Mouse (Mus musculus) thymus, postnatal 4 days (tissue): Measurements from ENCODE around the gene 6430548M08Rik.

Experiments used
- DNase-seq: peaks from one replicate; pipeline ENCODE4 v3.0.0; 2021

The 6430548M08Rik gene

DNA sequence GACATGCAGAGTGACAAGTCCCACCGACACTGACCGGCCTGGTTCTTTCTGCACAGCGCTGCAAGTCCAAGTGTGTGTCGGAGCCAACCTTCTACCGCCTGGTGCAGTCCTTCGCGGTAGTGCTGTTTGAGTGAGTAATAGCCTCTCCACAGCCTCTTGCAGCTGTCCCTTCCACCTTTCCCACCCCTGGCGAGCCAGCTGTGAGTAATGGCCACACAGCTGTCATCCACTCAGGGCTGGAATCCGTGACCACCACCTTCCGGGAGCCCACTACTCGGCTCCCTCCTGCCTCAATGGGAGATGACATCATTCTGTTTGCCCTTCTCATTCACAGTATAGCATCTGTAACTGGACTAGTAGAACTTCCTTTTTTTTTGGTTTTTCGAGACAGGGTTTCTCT is 36.1 kb downstream of the 6430548M08Rik start:
- no peak for DNase-seq

DNA sequence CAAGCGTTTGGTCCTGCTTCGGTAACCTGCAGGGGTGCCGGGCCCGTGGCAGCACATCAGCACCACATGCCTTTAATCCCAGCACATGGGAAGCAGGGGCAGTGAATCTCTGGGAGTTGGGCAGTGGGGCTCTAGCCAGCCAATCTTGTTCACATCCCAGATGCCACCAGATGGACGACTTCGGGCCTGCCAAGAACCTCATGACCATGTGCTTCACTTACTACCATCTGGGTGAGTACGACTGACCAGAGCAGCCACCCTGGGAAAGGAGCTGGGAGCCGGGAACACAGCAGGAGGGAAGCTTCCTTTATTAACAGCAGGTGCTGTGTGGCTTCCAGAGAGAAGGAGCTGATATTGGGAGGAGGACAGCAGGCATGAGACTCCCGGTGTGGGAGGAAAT is 37.2 kb downstream of the 6430548M08Rik start:
- no peak for DNase-seq

DNA sequence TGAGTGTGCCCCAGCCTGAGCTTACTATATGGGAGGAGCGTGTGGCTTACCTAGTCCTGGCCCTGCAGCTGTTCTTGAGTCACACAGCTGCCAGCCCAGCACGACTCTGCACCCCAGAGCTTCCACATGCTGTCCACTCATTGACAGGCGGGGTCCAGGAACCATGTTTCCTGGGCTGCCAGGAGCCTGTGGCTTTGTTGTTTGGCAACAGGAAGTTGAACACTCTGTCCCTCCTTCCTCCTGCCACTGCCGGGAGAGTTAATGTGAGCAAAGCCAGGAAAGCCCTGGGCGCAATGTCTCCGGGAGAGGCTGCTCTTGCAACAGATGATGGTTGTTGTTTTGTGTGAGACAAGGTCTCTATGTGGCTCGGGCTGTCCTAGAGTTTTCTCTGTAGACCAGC is 38.7 kb downstream of the 6430548M08Rik start:
- peak; percentile 20 for DNase-seq

DNA sequence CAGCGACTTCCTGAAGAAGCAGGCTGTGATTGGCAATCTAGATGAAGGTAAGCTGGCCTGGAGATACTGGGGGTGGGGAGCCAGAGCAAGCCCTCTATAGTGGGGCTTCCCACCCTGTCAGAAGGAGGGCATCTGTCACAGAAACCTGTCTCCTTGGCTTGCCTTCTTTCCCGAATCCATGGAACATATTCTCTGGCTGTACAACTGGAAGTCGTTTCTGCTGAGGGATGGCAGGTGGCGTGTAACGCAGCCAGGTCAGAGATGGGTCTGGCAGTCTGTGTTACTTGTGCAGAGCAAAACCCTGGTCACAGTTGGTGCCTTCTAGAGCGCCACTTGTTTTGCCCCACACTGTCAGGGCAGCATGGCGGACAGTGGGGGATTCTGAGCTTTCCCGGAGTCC is 46.4 kb downstream of the 6430548M08Rik start:
- no peak for DNase-seq

DNA sequence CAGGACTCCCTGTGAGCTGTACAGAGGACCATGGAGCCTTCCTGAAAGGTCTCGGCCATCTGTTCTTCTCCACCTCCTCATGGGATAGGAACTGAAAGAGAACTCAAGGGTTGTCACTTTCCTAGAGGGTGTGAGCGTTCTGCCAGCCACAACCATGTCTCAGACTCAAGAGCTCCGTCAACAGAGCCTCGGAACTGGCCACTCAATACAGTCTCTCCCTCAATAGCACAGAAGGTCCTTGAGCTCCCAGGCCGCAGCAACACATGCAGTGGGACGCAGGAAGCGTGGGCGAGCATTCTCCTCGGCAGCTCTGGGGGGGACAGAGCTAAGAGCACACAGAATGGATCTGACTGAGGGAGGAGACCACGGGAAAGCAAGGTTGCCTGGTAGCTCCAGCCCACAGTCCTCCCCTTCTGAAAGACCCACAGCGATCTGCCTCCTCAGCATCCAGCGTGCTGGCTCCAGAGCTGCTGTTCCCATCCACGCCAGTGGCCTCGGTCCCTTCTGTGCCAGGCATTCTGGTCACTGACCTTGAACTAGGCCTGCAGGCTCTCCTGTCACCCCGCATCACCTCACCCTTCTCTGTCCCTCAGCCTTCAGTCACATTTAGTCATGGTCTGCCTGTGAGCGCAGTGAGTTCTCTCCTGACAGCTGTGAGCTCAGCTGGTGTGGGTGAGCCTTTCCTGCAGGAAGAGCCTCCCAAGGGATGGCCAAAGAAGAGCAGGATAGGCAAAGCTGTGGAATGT is 47.9 kb downstream of the 6430548M08Rik start:
- DNase-seq = no peak

DNA sequence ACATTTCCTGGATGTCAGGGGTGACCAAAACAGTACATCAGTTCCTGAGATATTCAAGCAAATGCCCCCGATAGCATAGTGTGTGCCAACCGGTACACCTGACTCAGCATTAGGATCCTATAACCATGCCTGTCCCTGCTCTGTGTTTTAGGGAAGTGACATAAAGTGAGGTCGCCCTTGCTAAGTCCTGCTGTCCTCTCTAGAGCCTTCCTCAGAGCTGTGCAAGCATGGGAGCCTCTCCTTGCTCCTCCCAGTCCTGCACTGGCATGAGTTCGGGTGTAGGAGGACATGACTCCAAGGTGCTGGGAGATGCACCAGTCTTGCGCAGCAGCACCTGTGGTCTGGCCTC is 48.4 kb downstream of the 6430548M08Rik start:
- DNase-seq = no peak

DNA sequence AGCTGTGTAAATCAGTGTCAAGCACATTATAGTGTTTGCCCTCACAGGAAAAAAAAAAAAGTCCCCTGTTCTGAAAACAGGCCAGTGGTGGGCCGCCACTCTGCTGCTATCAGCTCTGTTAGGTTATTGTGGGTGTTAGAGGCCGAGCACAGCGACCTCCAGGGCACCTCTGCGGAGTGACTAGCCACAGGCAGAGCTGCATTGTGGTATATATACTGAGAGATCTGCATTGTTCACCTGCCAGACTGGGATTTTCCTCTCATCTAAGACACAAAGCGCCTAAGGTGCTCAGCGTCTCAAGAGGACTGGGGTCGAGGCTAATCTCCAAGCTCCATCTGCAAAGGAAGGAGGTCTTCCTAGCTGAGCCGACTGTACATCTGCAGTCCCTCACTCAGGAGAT is 49.4 kb downstream of the 6430548M08Rik start:
- DNase-seq = no peak

DNA sequence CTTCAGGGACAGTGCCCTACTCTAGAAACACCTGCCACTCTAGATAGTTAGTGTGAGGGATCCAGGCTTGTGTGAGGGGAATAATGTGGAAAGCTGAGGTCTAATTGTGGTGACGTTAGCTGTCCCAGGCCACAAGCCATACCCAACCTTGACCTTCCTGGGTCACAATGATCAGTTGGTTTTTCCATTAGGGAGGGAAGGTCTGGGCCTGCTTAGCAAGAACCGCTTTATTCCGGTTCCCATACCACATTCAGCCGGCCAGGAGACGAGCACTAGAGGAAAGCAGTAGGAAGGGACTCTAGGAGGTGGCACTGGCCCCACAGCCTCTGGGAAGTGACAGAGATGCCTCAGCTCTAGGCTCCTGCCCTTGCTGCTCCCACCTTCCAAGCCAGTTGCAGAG is 50.1 kb downstream of the 6430548M08Rik start:
- DNase-seq = no peak

DNA sequence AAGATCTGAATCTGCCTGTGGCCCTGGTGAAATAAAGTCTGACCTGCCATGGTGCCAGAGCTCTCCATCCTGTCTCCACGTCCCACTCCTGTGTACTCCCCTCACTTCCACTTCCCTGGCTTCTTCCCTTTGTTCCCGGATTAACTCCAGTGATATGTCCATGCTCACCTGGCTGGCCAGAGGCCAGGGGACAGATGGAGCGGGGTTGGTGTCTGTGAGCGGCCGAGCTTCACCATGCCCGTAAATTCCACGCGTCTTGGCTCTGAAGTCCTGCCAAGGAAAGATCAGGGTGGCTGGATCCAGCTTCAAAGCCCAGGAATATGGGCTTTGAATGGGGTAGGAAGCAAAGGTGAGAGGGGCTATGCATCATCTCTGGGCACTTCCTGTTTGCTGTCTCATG is 53.2 kb downstream of the 6430548M08Rik start:
- DNase-seq = no peak

DNA sequence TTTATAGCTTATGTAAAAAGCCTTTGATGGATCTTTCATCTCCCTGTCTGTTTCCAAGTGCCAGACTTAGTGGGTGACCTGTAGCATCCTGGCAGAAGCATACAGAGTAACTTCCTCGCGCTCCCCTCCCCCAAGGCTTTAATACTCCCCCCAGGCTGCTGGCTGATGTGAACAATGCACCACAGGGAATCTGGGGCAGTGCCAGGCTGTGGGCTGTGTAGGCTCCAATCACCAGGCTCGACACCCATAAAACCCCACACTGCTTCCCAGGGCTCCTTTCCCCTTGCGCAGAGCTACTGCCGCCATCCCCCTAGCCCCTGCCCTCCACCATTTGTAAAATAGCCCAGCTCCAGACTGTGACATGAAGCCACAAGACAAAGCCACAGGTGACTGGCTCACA is 53.9 kb downstream of the 6430548M08Rik start:
- DNase-seq = no peak

DNA sequence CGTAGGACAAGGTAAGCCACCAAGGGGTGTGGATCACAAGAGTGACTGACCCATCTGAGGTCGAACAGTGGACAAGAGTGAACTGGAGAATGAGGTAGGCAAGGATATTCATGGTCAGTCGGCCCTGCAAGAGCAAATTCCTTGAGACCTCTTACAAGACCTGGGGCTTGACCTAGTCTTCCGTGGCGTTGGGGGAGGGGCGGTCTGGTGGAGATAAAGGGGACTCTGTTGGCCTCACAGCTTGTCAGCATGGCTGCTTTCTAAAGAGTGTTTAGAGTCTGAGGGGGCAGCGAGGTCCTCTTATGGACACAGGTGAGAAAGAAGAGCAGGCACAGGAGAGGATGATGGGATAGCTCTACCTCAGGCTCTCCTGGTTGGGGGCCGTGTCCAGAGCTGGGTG is 55.2 kb downstream of the 6430548M08Rik start:
- no peak for DNase-seq

DNA sequence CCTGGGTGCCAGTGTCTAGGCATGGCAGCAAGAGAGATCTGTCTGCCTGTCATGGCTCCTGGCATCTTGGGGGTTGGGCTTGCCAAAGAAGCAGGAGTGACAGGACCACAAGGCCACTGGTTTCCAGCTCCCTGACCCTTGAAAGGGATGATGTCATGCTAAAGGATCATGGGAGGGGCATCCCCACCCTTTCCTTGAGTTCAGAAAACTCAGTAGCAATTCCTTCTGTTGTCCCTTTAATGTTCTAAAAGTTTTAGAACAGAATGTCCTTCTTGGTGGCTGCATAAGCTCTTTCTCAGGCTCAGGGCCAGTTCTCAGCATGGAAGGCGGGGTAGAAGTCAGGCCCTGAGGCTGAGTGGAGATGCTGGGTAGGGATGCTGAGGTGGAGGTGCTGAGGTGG is 59.2 kb downstream of the 6430548M08Rik start:
- DNase-seq = no peak

DNA sequence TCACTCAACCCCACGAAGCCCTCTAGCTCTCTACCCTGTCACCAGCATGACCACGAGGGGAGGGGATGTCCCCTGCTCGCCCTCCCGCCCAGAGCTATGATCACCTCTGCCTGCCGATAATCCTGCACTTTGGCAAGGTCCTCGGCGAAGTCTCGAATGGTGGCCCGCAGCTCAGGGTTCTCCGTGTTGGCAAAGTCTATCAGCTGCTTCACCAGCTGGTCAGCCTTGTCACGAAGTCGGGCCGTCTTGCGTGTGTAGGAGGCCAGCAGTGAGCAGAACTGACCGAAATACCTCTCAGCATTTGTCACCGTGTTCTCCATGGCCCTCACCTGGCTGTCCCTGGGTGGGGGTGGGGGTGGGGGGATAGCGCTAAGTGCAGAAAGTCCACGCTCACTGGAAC is 60.7 kb downstream of the 6430548M08Rik start:
- no peak for DNase-seq

DNA sequence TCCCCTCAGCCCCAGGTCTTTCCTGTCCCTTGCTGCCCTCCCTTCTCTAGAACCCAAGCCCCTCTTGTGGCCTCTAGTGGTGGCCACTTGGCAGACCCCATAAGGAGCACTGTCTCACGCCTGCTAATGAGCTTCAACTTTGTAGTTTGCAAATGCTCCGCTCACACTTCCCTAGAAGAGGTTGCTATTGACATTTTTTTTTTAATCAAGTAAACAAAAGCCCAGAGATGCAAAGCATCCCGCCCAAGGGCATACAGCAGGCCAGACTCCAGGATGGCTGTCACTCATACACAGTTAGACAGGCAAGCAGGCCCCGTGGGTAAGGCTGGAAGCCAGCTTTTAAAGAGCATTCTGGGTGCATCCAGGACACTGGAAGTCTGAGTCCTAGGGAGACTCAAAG is 62.7 kb downstream of the 6430548M08Rik start:
- DNase-seq = no peak

DNA sequence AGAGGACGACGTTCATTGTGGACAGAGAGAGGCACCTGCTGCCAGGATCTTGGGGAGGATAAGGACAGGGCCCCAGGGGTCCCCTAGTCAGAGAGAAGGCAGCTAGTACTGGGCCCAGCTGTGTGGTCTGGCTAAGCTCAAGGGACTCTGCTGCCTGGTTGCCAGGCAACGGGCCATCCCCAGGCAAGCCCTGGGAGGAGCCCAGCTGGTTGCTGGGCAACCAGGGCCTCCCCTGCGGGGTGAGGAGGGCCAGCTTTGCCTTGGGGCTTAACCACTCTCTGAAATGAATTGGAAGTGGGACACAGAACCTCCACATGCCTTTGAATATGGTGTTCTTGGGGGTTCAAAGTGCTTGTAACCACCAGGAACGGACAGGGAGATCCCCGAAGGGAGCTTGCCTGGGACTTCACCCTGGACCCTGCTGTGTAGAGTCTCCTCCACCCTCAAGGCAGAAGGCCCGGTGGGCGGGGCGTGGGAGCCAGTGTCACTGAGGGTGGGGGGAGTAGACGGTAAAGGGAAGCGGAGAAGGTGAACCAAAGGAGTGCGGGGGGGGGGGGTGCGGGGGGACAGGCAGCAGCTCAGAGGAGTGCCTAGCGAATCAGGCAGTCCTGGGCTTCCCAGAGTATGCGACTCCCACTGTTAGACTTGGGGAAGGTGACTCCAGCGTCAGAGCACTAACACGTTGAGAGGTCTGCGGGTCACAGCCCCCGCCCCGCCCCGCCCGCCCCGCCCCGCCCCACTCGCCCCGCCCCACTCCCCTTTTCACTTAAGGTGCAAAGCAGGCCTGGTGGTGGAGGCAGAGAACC is 63.6 kb downstream of the 6430548M08Rik start, which contains the start of gene Fam92b:
Gene Fam92b (minus strand): TSS at position 149 of the 806 bp plus-strand sequence.
- DNase-seq = peak; percentile 76

DNA sequence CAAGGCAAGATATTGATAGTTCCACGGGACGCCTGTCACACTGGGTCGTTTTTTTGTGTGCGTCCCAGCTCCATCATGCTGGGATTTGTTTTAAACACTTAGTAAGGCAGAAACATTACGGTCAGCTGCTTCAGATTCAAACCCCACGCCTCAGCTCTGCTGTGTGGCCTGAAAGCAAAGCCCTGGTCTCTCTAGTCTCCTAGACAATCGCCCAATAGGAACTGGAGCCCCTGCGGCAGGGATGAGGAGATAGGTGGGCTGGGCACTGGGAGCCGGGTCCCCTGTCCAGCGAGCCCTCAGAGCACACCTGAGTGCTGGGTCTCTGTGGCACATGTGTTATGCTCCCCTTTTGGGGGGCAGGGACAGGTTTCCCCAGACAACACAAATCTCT is 64.2 kb downstream of the 6430548M08Rik start:
- DNase-seq = no peak

DNA sequence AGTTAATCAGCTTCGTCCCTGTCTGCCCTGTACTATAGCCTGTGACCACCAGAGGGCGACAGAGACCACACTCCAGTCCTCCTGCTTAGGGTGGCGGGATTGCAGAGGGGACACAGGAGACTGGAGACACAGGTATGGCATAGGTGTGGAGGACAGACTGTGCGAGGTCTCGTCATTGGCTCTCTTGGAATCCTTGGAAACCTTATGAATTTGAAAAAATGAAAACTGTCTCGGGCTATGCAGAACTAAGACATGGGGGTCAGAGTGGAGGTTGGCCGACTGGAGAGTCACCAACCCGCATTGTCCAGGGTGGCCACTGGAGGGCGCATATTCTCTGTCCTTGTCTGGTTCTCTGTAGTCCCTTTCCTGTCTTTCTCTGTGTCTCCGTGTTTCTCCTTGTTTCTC is 65.1 kb downstream of the 6430548M08Rik start:
- peak; percentile 93 for DNase-seq

DNA sequence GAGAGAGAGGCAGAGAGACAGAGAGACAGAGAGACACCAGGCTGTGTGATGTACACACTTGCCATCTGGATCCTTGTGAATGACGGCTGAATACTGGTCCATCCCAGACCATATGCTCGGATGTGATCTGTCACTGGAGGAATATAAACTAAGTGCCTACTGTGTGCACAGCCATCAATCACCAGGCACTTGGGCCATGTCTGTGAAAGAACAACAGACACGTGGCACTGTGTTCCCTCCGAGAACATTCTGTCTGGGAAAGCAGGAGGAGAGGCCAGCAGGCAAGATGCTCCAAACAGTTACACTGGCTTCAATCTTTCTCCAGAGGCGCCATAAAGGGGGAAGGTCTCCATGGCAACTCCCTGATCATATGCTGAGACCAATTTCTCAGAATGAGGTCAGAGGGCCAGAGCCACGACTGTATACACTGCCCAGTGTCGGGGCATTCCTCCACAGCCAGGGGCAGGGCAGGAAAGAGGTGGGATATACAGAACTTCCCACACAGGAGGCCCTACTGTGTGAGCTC is 66.6 kb downstream of the 6430548M08Rik start:
- DNase-seq = no peak

DNA sequence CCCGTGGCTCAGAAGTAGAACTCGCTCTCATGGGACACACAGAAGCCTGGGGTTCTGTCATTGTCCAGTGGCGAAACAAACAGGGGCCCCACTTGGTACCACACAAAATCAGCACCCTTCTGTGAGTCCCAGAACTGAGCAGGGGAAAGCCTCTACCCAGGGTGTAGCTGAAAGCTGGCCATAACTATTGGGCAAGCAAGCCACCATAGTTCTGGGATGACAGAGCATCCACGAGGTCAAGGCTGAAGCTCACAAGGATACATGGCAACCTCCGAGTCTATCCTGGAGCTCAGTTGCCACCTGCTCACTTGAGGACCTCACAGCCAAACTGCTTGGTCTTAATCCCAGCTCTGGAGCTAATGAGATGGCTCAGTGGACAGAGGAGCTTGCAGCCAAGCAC is 67.3 kb downstream of the 6430548M08Rik start:
- no peak for DNase-seq

DNA sequence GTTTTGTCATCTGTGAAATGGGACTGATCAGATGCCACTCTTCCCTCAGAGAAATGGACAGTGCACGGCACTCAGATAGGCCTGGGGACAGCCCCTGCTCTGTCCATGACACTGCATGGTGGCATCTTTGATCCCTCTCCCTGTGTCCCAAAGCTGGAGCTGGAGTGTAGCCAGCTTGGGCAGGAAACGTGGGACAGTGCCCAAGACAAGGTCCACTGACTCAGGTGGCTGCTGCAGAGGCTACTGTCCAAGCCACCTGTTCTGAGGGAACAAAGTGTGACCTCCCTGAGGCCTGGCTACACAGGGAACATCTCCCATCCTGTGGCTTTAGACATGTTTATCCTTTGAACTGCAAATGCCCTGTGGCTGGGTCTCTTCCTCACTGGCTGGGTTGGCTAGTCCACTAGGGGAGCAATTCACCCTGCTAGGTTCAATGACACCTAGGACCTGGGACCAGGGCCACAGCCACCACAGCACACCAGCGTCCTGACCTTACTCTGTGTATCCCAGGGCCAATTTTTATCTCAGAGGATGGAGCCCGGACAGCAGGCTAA is 68.0 kb downstream of the 6430548M08Rik start:
- DNase-seq = no peak

DNA sequence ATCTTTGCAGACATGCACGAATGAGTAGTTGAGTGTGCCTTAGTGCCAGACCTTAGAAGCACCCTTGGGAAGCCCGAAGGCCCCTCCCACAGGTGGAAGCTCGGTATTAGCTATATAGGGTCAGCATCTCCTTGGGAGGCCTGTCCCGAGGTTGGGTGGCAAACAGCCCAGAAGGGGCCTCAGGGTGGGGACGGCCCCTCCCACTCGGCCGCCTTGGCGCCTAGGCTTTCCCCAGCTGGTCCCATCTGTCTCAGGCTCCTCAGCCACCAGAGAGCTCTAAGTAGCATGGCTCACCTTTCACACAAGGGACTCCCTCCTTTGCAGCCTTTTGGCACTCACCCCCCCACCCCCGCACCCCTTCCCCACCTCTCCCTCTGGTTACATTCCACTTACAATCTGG is 70.4 kb downstream of the 6430548M08Rik start:
- DNase-seq = no peak

DNA sequence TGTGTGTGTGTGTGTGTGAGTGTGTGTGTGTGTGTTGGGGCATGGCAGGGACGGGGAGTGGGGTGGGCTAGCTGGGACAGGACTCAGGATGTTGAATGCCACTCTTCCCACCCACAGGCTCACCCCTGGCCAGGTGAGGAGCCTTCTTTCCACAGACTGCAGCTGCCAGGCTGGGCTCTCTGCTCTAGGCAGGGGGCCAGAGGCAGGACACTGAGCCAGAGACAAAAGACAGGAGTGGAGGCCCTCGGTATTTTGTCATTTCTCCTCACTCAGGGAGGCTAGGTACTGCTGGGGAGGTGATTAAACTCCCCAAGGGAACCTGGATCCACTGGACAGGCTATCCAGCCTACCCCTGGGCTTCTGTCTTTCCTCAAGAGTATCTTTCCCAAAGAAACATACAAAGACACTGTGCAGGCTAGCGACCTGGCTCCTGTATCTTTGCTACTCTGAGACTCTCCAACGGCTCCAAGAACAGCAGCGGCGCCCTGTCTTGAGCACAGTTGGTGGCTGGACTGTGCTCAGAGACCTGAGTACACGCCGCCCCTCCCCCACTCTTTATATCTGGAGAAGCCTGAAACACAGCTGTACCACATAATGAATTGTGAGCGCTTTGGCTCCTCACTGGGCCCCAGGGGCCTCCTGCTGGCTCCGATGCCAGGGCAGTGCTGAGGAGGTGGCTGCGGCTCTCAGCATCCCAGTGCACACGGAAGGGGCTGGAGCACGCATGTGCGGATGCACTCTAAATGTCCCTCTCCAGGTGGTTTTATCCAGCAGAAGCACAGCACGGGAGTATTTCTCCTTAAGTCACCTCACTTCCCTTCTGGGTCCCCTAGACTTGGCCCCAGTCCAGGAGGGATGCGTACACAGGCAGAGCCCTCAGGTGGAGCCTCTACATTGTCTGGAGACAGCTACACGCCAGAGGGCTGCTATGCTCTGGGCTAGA is 71.2 kb downstream of the 6430548M08Rik start:
- DNase-seq = no peak

DNA sequence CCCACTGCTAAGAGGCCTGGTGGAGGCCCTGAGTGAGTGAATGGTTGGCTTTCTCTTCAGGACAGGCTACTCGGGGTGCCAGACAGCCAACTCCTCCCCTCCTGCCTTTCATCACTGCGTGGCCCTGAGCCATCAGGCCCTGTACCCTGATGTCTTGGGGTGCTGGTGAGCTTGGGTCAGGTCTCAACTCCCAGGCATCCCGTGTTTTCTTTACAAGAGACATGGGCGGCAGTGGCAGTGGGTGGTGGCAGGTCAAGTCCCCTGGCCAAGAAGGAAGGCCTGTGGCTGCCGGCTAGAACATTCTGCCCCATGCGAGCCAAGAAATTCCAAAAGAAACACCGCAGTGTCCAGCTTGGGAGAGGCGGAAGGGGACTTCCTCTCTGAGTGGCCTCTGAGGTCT is 72.5 kb downstream of the 6430548M08Rik start:
- no peak for DNase-seq
